Comparison of ENCODE assay signal across 25 mouse cellular contexts in genomic region chr2:38007238-38007637, GRCm38 (mm10).
"Had no signal": no experiment of that assay in that cellular context is flagged by ENCODE, and none has a peak within 500 bp of the region (broad histone marks: within the 10 kb centered on the region; RNA-seq: fewer than 3 reads in every experiment).

No protein-coding gene starts in this region.

- H3K9me3 ChIP-seq: heart, embryonic 13.5 days; heart, embryonic 15.5 days; hindbrain, embryonic 13.5 days; hindbrain, embryonic 15.5 days; kidney, embryonic 15.5 days; limb, embryonic 13.5 days; limb, embryonic 15.5 days; liver, embryonic 12.5 days had no signal

- H3K36me3 ChIP-seq: heart, embryonic 13.5 days; heart, embryonic 15.5 days; hindbrain, embryonic 13.5 days; hindbrain, embryonic 15.5 days; kidney, embryonic 15.5 days; limb, embryonic 13.5 days; limb, embryonic 15.5 days; liver, embryonic 12.5 days had no signal

- H3K27ac ChIP-seq: heart, adult 2 months; heart, embryonic 13.5 days; heart, embryonic 15.5 days; hindbrain, embryonic 13.5 days; hindbrain, embryonic 15.5 days; hindbrain, postnatal 0 days; kidney, embryonic 15.5 days; kidney, postnatal 0 days; limb, embryonic 13.5 days; limb, embryonic 15.5 days; liver, embryonic 12.5 days; liver, embryonic 14.5 days had no signal

- H3K4me2 ChIP-seq: heart, embryonic 11.5 days; heart, embryonic 13.5 days; heart, embryonic 15.5 days; hindbrain, embryonic 13.5 days; hindbrain, embryonic 15.5 days; kidney, embryonic 15.5 days; limb, embryonic 13.5 days; limb, embryonic 15.5 days; liver, embryonic 12.5 days had no signal

- H3K27me3 ChIP-seq: heart, embryonic 13.5 days; heart, embryonic 15.5 days; hindbrain, embryonic 13.5 days; hindbrain, embryonic 15.5 days; kidney, embryonic 15.5 days; limb, embryonic 13.5 days; limb, embryonic 15.5 days; liver, embryonic 12.5 days had no signal

- DNase-seq: gastrocnemius, postnatal 14 days; gastrocnemius, postnatal 36 days; heart, adult 11 months; heart, adult 2 months; heart, postnatal 14 days; heart, postnatal 36 days; kidney, adult 11 months; kidney, adult 9 months; kidney, postnatal 14 days; layer of hippocampus, adult 9-11 months; layer of hippocampus, postnatal 36 days; left cerebral cortex, postnatal 4 days had no signal

- H3K9ac ChIP-seq: heart, embryonic 13.5 days; heart, embryonic 15.5 days; hindbrain, embryonic 13.5 days; hindbrain, embryonic 15.5 days; kidney, embryonic 15.5 days; limb, embryonic 13.5 days; limb, embryonic 15.5 days; liver, embryonic 12.5 days; liver, embryonic 14.5 days had no signal

- ATAC-seq: hindbrain, postnatal 0 days; intestine, embryonic 16.5 days; liver, embryonic 12.5 days had no signal

- H3K4me3 ChIP-seq: heart, adult 2 months; heart, embryonic 13.5 days; heart, embryonic 15.5 days; hindbrain, embryonic 13.5 days; hindbrain, embryonic 15.5 days; kidney, embryonic 15.5 days; limb, embryonic 13.5 days; limb, embryonic 15.5 days; liver, embryonic 12.5 days had no signal

- H3K4me1 ChIP-seq: heart, embryonic 13.5 days; heart, embryonic 15.5 days; hindbrain, embryonic 13.5 days; hindbrain, embryonic 15.5 days; kidney, embryonic 15.5 days; limb, embryonic 15.5 days; liver, embryonic 12.5 days had no signal
